Mouse (Mus musculus) midbrain, postnatal 0 days (tissue): ENCODE data around the gene Gm3285. TPM values are rescaled to one million over a fixed set of nuclear protein-coding genes. Genes with fewer than 3 reads are reported as not detected.

Source experiments
- ATAC-seq: fragments of 200-750 bp; cut with Nextera tagmentation; 2 replicates; pipeline ENCODE4 v1.8.0; 2017; ENCODE audit warnings: moderate number of reproducible peaks, mild to moderate bottlenecking, moderate TSS enrichment, moderate library complexity; ENCODE audit not compliant: low FRiP score
- DNase-seq: peaks from one replicate; pipeline ENCODE4 v3.0.0-alpha.2; 2015; ENCODE audit warnings: low spot score
- H3K27ac ChIP-seq: fragments of 300-500 bp; sonication (generic); 2 replicates; pipeline ENCODE4 v1.5.1; 2014; ENCODE audit warnings: low read depth, mild to moderate bottlenecking, low read length, mixed read lengths
- H3K27me3 ChIP-seq: fragments of 300-500 bp; sonication (generic); 2 replicates; pipeline ENCODE4 v1.6.1; 2014; ENCODE audit warnings: low read length, control low read depth, mixed read lengths; ENCODE audit not compliant: insufficient read depth
- H3K36me3 ChIP-seq: fragments of 300-500 bp; sonication (generic); 2 replicates; pipeline ENCODE4 v1.6.1; 2014; ENCODE audit warnings: low read length, control low read depth, mixed read lengths; ENCODE audit not compliant: insufficient read depth
- H3K4me1 ChIP-seq: fragments of 300-500 bp; sonication (generic); 2 replicates; pipeline ENCODE4 v1.6.1; 2014; ENCODE audit warnings: mild to moderate bottlenecking, control low read depth, antibody characterized with exemption, low read length, mixed read lengths; ENCODE audit not compliant: insufficient read depth
- H3K4me2 ChIP-seq: fragments of 300-500 bp; sonication (generic); 2 replicates; pipeline ENCODE4 v1.6.1; 2014; ENCODE audit warnings: low read depth, mild to moderate bottlenecking, low read length, mixed read lengths; ENCODE audit not compliant: poor library complexity, severe bottlenecking
- H3K4me3 ChIP-seq: fragments of 300-500 bp; sonication (generic); 2 replicates; pipeline ENCODE4 v1.5.1; 2014; ENCODE audit warnings: low read depth, mild to moderate bottlenecking, low read length, moderate library complexity
- H3K9ac ChIP-seq: fragments of 300-500 bp; sonication (generic); replicated peaks from 2 replicates; pipeline ENCODE4 v1.6.1; 2014; ENCODE audit warnings: mild to moderate bottlenecking, low read length, moderate library complexity, mixed read lengths; ENCODE audit not compliant: poor library complexity, severe bottlenecking
- H3K9me3 ChIP-seq: fragments of 300-500 bp; sonication (generic); 2 replicates; pipeline ENCODE4 v1.6.1; 2016; ENCODE audit warnings: low read length, control low read depth
- CTCF ChIP-seq: IDR thresholded peaks from 2 replicates; pipeline ENCODE4 v1.5.1; 2016; ENCODE audit warnings: antibody characterized with exemption, mild to moderate bottlenecking
- WGBS: fragments of 180-500 bp; shearing (Covaris S2); extraction: QIAGEN DNeasy Blood & Tissue Kit; methylation state at CpG from one replicate; pipeline ENCODE4 v1.1.7; 2014; 5-methylcytosine and 5-hydroxymethylcytosine counted together
- polyA plus RNA-seq: library from polyadenylated mRNA; unstranded; fragments of >200 nt; fragmentation: Nextera tagmentation; extraction: Ambion mirVana; gene quantifications from 2 replicates; pipeline ENCODE4 v1.2.1, GENCODE M21; 2015
- total RNA-seq: library from RNA; depleted of rRNA; stranded (reverse); fragments of >200 nt; gene quantifications from 2 replicates; pipeline ENCODE4 v1.2.3, GENCODE M21; 2014; rRNA removed

Gene Gm3285
- total and polyA plus RNA-seq, 2 experiments from 2014 or later, result not detected

DNA sequence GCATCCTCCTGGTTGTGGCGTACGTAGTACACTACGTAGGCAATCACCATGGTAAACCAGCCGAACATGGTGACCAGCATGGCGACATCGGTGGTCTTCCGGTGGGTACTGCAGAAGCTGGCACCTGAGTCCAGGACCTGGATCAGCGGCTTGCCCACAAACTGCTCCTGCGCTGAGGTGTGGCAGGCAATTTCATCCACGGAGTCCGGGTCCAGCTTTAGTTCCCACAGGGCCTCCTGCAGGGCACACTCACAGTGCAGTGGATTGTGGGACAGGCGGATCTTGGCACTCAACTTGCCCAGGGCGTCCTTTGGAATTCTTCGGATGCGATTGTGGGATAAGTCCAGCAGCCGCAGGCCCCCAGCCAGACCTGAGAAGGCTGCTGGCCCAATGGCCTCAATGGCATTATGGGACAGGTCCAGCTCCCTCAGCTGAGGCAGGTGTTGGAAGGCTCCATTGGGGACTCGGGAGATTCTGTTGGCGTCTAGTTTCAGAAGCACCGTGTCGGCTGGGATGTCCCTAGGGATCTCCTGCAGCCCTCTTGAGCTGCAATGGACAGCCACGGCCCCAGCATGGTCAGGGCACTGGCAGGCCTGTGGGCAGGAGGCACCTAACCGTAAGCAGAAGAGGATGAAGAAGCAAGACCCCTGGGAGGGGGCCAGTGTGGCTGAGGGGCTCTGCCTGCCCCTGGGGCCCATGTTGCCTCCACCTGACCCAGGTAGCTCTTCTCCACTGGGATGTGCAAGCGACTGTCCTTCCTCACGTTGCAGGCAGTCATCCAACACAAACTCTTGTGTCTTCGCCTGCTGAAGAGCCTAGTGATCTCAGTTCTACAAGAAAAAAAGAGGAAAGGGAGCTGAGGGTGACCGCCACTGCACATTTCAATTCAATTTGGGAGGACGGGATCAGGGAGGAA lies 39.4 kb downstream of the Gm3285 start:
- peak overlapping the region; percentile 80 for H3K27ac ChIP-seq
- 83% methylated on average over 27 of the region's 27 CpGs for WGBS
- H3K9ac ChIP-seq, result peak overlapping the region; percentile 81; the same call in 1 of the 2 replicates
- peak overlapping the region; percentile 70 for H3K4me2 ChIP-seq
- no peak for DNase-seq
- H3K36me3 ChIP-seq, result peaks cover 5% of the 10 kb centered on the region
- H3K27me3 ChIP-seq, result no peaks in the 10 kb centered on the region
- peaks cover 7% of the 10 kb centered on the region; the same call in 1 of the 2 replicates for H3K4me1 ChIP-seq
- H3K9me3 ChIP-seq, result no peaks in the 10 kb centered on the region
- TF ChIP-seq CTCF, result no peak
- ATAC-seq, result no peak
- peak overlapping the region; percentile 53 for H3K4me3 ChIP-seq

DNA sequence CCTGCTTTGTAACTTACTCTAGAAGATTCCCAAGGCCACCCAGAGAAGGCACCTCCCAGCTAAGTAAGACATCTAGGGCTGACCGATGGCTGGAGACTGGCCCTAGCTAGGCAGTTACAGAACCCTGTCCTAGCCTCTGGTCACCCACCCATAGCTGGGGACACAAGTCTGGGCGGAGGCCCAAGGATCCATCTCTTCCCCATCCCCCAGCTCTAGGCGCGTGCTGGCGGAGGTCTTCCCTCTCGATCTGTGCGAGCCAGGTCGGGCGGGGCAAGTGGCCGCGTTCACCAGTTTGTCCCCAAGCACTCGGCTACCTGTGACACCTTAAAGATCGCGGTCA lies 40.1 kb downstream of the Gm3285 start:
- H3K36me3 ChIP-seq, result peaks cover 5% of the 10 kb centered on the region
- H3K4me2 ChIP-seq, result peak overlapping the region; percentile 70
- peak overlapping the region; percentile 81 for H3K9ac ChIP-seq
- no peaks in the 10 kb centered on the region for H3K27me3 ChIP-seq
- ATAC-seq (peak; percentile 51), DNase-seq (peak; percentile 40)
- H3K4me1 ChIP-seq, result peaks cover 7% of the 10 kb centered on the region; the same call in 1 of the 2 replicates
- H3K27ac ChIP-seq, result peak overlapping the region; percentile 80
- H3K4me3 ChIP-seq, result peak overlapping the region; percentile 53
- WGBS, result under 1% methylated on average over 14 of the region's 14 CpGs
- no peaks in the 10 kb centered on the region for H3K9me3 ChIP-seq
- no peak for TF ChIP-seq CTCF

DNA sequence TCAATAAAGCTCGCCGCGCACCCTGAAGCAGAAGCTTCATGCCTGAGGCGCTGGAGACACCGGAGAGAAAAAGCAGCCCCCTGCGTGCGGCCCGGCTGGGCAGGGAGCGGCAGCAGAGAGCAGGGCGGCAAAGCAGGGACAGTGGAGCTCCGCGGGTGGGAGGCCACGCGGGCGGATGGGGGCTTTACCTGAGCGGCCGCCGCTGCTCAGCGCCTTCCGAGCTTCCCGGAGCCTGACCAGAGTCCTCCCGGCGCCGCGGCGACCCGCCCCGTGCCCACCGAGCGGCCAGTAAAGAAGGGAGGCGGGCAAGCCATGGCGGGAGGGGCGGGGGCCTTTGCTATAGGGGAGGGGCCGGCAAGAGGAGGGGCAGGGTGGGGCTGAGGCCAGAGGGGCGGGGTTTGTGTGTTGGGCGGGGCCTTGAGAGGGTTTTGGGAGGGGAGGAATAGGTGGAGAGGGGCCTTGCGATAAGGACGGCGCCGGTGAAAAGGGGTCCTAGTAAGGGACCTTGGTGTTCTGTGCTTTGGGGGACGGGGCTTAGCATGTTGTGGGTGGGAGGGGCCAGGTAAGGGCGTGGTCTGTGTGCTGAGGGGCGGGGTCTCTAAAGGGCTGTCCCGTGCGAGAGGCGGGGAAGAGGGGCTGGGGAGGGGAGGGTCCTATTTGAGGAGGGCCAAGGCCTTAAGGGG lies 40.6 kb downstream of the Gm3285 start, which contains the start of gene Lrrc3:
Lrrc3 (minus strand) TSS at position 326 of the 683 bp plus-strand sequence.
- ATAC-seq (peak; percentile 72), DNase-seq (peak; percentile 70)
- Histone ChIP-seq H3K9me3 (no peaks in the 10 kb centered on the region), H3K27me3 (no peaks in the 10 kb centered on the region), H3K36me3 (peaks cover 5% of the 10 kb centered on the region), H3K9ac (peak within 1 kb of the TSS; percentile 81), H3K4me3 (peak within 1 kb of the TSS; percentile 53), H3K4me1 (peaks cover 7% of the 10 kb centered on the region; the same call in 1 of the 2 replicates), H3K4me2 (peak within 1 kb of the TSS; percentile 70), H3K27ac (peak within 1 kb of the TSS; percentile 80)
- peak; percentile 62 for TF ChIP-seq CTCF
- WGBS, result under 1% methylated on average over 34 of the region's 46 CpGs

DNA sequence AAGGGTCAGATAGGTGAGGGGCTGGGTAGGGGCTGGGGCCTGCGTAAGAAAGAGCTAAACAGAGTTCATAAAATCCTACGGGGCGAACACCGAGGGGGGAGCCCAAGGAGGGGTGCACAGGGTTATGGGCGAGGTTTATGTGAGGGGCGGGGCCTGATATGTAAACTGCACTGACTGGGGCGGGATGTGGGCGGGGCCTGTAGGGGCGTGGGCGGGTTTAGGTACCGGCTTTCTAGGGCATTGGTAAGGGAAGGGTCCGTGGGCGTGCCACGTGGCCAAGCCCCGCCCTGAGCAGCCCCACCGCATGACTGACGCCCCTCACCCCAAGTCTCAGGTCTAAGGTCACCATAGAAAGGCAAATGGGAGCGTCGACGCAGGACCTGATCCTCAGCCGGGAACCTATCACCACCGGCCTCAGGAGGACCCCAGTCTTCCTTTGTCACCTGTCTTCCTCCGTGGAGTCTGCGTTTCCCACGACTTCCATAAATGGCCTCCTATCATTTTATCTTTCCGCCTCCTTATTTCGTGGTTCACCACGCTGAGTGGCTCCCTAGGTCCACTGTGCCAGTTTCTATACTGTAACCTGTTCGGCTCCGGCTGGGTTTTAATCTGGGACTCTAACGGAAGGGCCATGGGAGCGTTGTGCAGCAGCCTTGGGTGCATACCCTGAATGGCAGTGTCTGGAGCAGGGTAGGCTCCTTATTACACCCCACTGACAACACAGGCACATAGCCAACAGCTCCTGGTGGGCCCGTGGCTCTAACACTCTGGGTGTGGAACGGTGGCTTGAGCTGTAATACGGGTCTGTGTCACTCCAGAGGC lies 41.3 kb downstream of the Gm3285 start:
- 4% methylated on average over 30 of the region's 35 CpGs for WGBS
- H3K9ac ChIP-seq, result peak overlapping the region; percentile 81
- ATAC-seq, result peak; percentile 86

More for the DNA sequence above, 41.3 kb downstream of the Gm3285 start:
- no peaks in the 10 kb centered on the region for H3K9me3 ChIP-seq
- TF ChIP-seq CTCF, result no peak
- H3K27me3 ChIP-seq, result no peaks in the 10 kb centered on the region
- H3K4me2 ChIP-seq, result peak overlapping the region; percentile 70
- peaks cover 5% of the 10 kb centered on the region for H3K36me3 ChIP-seq
- peak; percentile 93 for DNase-seq
- peaks cover 7% of the 10 kb centered on the region; the same call in 1 of the 2 replicates for H3K4me1 ChIP-seq
- H3K27ac ChIP-seq, result peak overlapping the region; percentile 80
- peak overlapping the region; percentile 53 for H3K4me3 ChIP-seq

Other genes with a start within 250 kb of the Gm3285 start
Only the 30 nearest of the 31 such genes appear.
- 0.66 and 1.5 TPM in 2 replicates for gene Tspear, start 175.4 kb upstream of the Gm3285 start, total RNA-seq
- gene Tspear, start 175.4 kb upstream of the Gm3285 start, polyA plus RNA-seq, result 0.63 and 1.3 TPM in 2 replicates
- gene Gm19402, start 171.2 kb upstream of the Gm3285 start, total RNA-seq, result not detected in 2 replicates
- not detected in 2 replicates for gene Gm19402, start 171.2 kb upstream of the Gm3285 start, polyA plus RNA-seq
- not detected in 2 replicates for gene Gm9508, start 164.7 kb upstream of the Gm3285 start, total RNA-seq
- gene Gm9508, start 164.7 kb upstream of the Gm3285 start, polyA plus RNA-seq, result not detected in 2 replicates
- not detected in 2 replicates for gene Gm10272, start 155.3 kb upstream of the Gm3285 start, total RNA-seq
- not detected in 2 replicates for gene Gm10272, start 155.3 kb upstream of the Gm3285 start, polyA plus RNA-seq
- not detected in 2 replicates for gene Gm10024, start 150.5 kb upstream of the Gm3285 start, total RNA-seq
- gene Gm10024, start 150.5 kb upstream of the Gm3285 start, polyA plus RNA-seq, result not detected in 2 replicates
- not detected in 2 replicates for gene Gm10142, start 146.2 kb upstream of the Gm3285 start, total RNA-seq
- not detected in 2 replicates for gene Gm10142, start 146.2 kb upstream of the Gm3285 start, polyA plus RNA-seq
- gene Krtap12-1, start 141.4 kb upstream of the Gm3285 start, total RNA-seq, result not detected in 2 replicates
- not detected in 2 replicates for gene Krtap12-1, start 141.4 kb upstream of the Gm3285 start, polyA plus RNA-seq
- gene Gm10100, start 135.5 kb upstream of the Gm3285 start, total RNA-seq, result not detected in 2 replicates
- not detected in 2 replicates for gene Gm10100, start 135.5 kb upstream of the Gm3285 start, polyA plus RNA-seq
- gene Gm18596, start 119.3 kb upstream of the Gm3285 start, total RNA-seq, result not detected in 2 replicates
- gene Gm18596, start 119.3 kb upstream of the Gm3285 start, polyA plus RNA-seq, result not detected in 2 replicates
- not detected in 2 replicates for gene Gm9736, start 110.6 kb upstream of the Gm3285 start, total RNA-seq
- gene Gm9736, start 110.6 kb upstream of the Gm3285 start, polyA plus RNA-seq, result not detected in 2 replicates
- gene Gm3233, start 102.3 kb upstream of the Gm3285 start, total RNA-seq, result not detected in 2 replicates
- gene Gm3233, start 102.3 kb upstream of the Gm3285 start, polyA plus RNA-seq, result not detected in 2 replicates
- gene Gm3238, start 90.7 kb upstream of the Gm3285 start, total RNA-seq, result not detected in 2 replicates
- gene Gm3238, start 90.7 kb upstream of the Gm3285 start, polyA plus RNA-seq, result not detected in 2 replicates
- not detected in 2 replicates for gene Gm7138, start 85.0 kb upstream of the Gm3285 start, total RNA-seq
- not detected in 2 replicates for gene Gm7138, start 85.0 kb upstream of the Gm3285 start, polyA plus RNA-seq
- gene Gm3250, start 79.4 kb upstream of the Gm3285 start, total RNA-seq, result not detected in 2 replicates
- not detected in 2 replicates for gene Gm3250, start 79.4 kb upstream of the Gm3285 start, polyA plus RNA-seq
- not detected in 2 replicates for gene Gm7137, start 73.8 kb upstream of the Gm3285 start, total RNA-seq
- not detected in 2 replicates for gene Gm7137, start 73.8 kb upstream of the Gm3285 start, polyA plus RNA-seq
- gene Gm9639, start 66.9 kb upstream of the Gm3285 start, total RNA-seq, result not detected in 2 replicates
- not detected in 2 replicates for gene Gm9639, start 66.9 kb upstream of the Gm3285 start, polyA plus RNA-seq
- gene Gm19668, start 62.8 kb upstream of the Gm3285 start, total RNA-seq, result not detected in 2 replicates
- not detected in 2 replicates for gene Gm19668, start 62.8 kb upstream of the Gm3285 start, polyA plus RNA-seq
- not detected in 2 replicates for gene Gm9507, start 50.1 kb upstream of the Gm3285 start, total RNA-seq
- not detected in 2 replicates for gene Gm9507, start 50.1 kb upstream of the Gm3285 start, polyA plus RNA-seq
- gene Gm2696, start 47.3 kb upstream of the Gm3285 start, total RNA-seq, result not detected in 2 replicates
- gene Gm2696, start 47.3 kb upstream of the Gm3285 start, polyA plus RNA-seq, result not detected in 2 replicates
- 0.27 TPM in 1 of 2 replicates, not detected in the other for gene Krtap10-4, start 34.9 kb upstream of the Gm3285 start, total RNA-seq
- not detected in 2 replicates for gene Krtap10-4, start 34.9 kb upstream of the Gm3285 start, polyA plus RNA-seq
- gene Krtap10-10, start 26.0 kb upstream of the Gm3285 start, total RNA-seq, result not detected in 2 replicates
- not detected in 2 replicates for gene Krtap10-10, start 26.0 kb upstream of the Gm3285 start, polyA plus RNA-seq
- gene Gm36176, start 15.2 kb upstream of the Gm3285 start, total RNA-seq, result not detected in 2 replicates
- gene Gm36176, start 15.2 kb upstream of the Gm3285 start, polyA plus RNA-seq, result not detected in 2 replicates
- gene Gm10318, start 9.1 kb upstream of the Gm3285 start, total RNA-seq, result not detected in 2 replicates
- not detected in 2 replicates for gene Gm10318, start 9.1 kb upstream of the Gm3285 start, polyA plus RNA-seq
- 36.1 and 39.6 TPM in 2 replicates for gene Lrrc3, start 40.6 kb downstream of the Gm3285 start, total RNA-seq
- 29.7 and 29.9 TPM in 2 replicates for gene Lrrc3, start 40.6 kb downstream of the Gm3285 start, polyA plus RNA-seq
- 7.3 and 12.5 TPM in 2 replicates for gene Trpm2, start 108.6 kb downstream of the Gm3285 start, total RNA-seq
- gene Trpm2, start 108.6 kb downstream of the Gm3285 start, polyA plus RNA-seq, result 5.6 and 8.0 TPM in 2 replicates
- 60.0 and 61.7 TPM in 2 replicates for gene 1810043G02Rik, start 116.5 kb downstream of the Gm3285 start, total RNA-seq
- gene 1810043G02Rik, start 116.5 kb downstream of the Gm3285 start, polyA plus RNA-seq, result 66.2 and 72.6 TPM in 2 replicates
- gene Pfkl, start 148.1 kb downstream of the Gm3285 start, total RNA-seq, result 165 and 166 TPM in 2 replicates
- gene Pfkl, start 148.1 kb downstream of the Gm3285 start, polyA plus RNA-seq, result 98.5 and 104 TPM in 2 replicates
- gene Dnmt3l, start 180.0 kb downstream of the Gm3285 start, total RNA-seq, result not detected in 2 replicates
- gene Dnmt3l, start 180.0 kb downstream of the Gm3285 start, polyA plus RNA-seq, result not detected in 2 replicates
- 0.16 and 0.33 TPM in 2 replicates for gene Aire, start 181.6 kb downstream of the Gm3285 start, total RNA-seq
- gene Aire, start 181.6 kb downstream of the Gm3285 start, polyA plus RNA-seq, result 0.20 and 0.31 TPM in 2 replicates
- gene Icosl, start 207.3 kb downstream of the Gm3285 start, total RNA-seq, result 1.7 and 1.8 TPM in 2 replicates
- gene Icosl, start 207.3 kb downstream of the Gm3285 start, polyA plus RNA-seq, result 0.76 and 0.85 TPM in 2 replicates